Mouse (Mus musculus) lung, postnatal 0 days (tissue): ENCODE measurements around the gene Tnfsf8.

ENCODE experiments used
- CTCF ChIP-seq: IDR thresholded peaks from 2 replicates; pipeline ENCODE4 v1.5.1; 2016; ENCODE audit warnings: antibody characterized with exemption, mild to moderate bottlenecking
- EP300 ChIP-seq: IDR thresholded peaks from 2 replicates; pipeline ENCODE4 v1.6.1; 2016; ENCODE audit warnings: antibody characterized with exemption, mild to moderate bottlenecking, control low read depth

GRCm38 (mm10) chr4:63860236-63860635 is 911 bp downstream of the Tnfsf8 start:
- TF ChIP-seq CTCF, result no peak
- TF ChIP-seq EP300, result no peak
